Mouse (Mus musculus) thymus, postnatal 10 days (tissue): Measurements from ENCODE around the gene Gm10837.
"Not testable (repeated sequence)": the region's sequence is repeated elsewhere in the genome, so short reads cannot be mapped to it uniquely, and the experiment has no call there.

Source experiments
- DNase-seq, 2 experiments: peaks; one replicate each; pipeline ENCODE4 v3.0.0; 2021; ENCODE audit warnings: low spot score in 2 of 2

Gene Gm10837

DNA sequence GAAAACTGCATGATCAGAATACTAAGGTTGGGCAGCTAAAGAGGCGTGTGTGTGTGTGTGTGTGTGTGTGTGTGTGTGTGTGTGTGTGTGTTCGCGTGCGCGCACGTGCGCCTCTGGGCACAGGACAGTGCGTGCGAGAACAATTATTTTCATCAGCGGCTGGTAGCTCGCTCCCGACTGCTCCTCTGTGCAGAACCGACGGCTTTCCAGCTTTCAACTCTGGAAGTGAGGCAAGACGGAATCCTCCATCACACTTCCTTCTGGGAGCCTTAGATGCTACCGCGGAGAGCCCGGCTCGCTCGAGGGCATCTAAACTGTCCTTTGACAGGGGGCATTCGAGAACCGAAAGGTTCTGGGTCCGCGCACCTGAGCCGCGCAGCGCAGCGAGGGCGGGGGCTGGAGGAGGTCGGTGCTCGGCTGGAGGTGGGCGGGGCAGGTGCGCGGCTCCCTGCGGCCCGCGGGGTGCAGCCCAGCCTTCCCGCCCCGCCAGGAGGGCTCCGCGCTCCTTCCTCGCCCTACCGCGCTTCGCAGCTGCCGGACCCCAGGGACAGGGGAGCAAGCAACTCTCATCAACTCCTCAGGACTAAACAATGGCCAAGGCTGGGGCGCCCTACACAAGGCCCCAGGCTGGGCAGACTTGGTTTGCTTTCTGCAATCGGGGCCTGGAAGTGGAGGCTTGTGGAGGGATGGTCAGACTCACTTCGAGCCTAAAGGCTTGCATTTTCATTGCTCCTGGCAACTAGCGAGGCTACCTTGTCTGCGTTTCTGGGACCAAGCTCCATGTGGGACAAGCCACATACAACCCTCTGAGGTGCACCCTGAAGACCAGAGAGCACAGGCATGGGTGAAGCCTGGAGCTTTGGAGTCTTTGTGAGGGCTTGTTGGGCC lies at the start of gene Gm10837:
TSS of gene Gm10837 (plus strand) at position 146 of the 888 bp plus-strand sequence.
- DNase-seq, result no peak

DNA sequence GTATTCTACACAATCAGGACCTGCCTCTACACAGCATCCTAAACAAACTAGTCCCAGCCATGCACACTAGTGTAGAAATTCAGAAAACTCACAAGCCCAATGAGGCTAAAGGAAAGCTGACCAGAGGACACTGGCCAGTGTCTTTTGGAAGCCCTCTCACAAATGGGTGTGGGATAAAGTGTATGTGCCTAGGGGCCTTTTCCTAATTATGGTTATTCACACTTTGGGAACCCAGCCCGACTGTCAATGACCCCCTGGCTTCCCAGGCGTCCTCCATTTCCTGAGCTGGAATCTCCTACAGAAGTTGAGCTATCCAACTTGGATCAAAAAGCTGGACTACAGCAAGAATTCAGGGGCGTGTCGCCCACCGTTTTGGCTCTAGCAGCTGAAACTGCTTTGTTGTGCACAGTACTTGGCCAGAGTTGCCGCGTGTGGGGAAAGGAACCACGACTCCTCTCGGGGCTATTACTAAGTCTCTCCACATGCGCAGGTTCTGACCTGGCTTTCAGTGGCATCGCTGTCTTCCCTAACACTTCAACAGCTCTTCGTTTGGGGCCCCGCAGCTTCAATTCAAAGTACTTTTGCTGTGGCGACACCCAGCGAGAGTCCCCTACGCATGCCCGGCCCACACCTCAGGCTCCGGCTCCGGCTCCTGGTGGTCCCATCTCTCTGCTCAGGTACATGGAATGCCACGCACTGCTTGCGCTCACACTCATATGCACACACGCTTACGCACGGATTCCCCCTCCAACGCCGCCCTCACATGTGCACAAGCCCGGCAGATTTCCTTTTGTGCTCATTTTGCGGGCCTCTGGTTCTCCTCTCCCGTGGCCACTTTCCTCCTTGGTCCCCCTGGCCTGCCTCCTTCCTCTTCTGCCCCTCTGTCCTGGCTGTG lies 40.5 kb upstream of the Gm10837 start:
- no peak for DNase-seq

DNA sequence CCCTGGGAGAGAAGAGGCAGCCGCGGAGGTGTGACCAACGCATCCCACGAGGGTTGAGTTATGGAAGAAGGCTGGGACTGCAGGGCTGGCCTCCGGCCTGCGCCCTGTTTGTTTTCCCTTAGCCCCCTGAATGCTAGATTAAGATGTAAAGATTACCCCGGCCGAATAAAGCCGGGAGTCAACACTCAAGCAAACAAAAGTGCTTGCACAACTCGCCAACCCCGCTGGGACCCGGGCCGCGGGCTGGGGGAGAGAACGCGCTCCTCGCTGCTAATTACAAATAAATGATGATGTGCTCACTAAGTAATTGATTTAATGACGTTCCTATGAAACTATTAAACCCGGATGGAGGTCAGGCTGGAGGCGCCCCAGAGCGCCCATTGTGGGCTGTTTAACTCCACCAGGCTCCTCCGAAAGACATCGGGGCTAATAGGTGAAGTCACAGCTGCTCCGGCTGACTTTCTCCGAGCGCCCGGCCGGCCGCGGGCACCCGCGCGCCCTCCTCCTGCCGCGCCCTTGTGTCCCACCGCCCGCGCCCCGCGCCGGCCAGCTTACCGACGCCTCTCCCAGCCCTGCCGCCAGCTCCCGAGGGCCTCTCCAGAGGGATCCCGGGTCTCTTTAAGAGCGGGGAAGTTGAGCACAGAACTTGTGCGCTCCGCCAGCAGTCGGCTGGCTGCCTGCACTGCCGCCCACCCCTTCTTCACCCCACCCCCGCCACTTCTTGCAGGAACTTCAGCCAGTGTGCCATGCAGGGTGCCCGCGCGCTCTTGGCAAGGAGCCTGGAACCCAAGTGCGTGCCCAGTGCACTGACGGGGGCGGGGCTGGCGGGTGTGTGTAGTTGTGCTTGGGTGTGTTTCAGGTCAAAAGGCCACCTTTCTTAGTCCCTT lies 39.6 kb upstream of the Gm10837 start, which contains the start of gene Gm5089:
TSS of gene Gm5089 (minus strand) at position 620 of the 887 bp plus-strand sequence.
- no peak for DNase-seq

DNA sequence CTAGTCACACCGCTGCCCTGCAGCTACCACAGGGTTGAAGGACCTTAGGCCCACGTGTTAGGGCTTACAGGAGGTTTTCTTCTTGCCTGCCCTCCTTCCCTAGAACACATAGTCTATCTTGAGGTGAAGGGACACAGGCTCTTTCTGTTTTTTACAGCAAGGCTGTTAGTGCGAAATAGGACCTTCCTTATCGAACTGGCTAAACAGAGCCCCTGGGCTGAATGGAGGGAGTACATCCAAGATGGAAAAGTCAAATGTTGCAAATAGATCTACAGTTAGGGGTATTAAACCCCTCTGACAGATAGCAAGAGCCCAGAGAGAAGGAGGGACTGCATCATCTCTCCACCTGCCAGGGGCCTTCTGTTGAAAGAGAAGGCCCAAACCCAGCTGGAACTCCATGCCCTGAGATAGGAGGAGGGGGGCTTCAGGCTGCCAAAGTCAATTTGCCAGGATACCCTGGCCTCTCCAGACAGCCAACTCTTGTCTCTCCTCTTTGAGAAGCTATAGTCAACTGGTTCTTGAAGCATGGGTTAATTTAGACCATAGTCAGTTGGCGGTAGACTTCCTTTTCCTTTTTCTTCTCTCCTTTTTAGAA lies 38.7 kb upstream of the Gm10837 start:
- DNase-seq, result no peak

DNA sequence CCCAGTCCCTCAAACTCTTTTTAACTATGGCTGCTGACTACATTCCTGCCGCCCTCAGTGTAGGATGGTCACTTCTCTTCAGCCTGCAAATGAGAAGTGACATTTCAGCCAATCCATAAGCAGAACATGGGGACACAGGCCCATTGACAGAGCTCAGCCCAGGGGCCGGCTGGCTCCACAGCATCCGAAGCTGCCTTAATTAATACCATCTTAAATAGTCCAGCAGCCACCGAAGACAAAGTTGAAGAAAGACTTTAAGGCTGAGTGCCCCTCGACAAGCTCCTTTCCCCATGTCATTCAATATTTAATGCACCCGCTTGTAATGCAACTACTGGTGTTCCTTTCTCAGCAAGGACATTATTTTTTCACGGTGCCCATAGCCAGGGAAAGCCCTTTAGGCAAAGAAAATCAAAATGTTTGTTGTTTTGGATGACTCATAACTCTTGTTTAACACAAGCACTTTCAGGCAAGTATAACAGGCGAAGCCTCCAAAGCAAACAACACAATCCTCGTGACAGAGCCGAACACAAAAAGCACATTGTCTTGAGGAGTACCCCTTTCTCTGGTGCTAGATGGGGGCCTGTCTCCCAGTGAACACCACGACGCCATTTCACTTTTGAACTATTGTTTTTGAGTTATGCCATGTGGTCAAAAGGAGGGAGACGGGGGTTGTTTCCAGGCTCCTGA lies 37.5 kb upstream of the Gm10837 start:
- DNase-seq, result no peak

DNA sequence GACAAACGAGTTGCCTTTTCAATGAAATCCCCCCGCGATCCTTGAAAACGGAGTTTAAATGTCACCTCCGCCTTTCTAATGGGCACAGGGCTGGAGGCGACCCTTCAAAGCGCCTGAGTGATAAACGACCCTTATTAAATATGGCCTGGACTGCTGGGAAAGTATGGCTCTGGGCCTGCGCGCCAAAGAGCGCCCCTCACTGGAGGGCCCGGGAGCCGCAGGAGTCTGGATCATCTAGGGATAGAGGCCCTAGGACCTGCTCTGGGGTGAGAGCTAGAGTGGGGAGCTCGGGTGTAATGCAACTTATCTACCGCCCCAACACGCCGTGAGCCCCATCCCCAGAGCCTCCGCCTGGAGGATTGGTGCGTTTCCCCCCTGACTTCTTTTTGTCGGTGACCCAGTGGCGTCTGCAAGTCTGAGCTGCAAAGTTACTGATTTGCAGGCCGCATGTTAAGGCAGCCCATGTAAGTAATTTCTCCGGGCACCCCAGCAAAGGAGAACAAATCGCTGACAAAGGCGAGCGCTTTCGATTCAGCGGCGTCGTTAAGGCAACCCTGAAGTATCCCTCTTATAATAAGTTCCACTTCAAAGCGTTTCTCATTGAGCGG lies 36.9 kb upstream of the Gm10837 start:
- no peak for DNase-seq

DNA sequence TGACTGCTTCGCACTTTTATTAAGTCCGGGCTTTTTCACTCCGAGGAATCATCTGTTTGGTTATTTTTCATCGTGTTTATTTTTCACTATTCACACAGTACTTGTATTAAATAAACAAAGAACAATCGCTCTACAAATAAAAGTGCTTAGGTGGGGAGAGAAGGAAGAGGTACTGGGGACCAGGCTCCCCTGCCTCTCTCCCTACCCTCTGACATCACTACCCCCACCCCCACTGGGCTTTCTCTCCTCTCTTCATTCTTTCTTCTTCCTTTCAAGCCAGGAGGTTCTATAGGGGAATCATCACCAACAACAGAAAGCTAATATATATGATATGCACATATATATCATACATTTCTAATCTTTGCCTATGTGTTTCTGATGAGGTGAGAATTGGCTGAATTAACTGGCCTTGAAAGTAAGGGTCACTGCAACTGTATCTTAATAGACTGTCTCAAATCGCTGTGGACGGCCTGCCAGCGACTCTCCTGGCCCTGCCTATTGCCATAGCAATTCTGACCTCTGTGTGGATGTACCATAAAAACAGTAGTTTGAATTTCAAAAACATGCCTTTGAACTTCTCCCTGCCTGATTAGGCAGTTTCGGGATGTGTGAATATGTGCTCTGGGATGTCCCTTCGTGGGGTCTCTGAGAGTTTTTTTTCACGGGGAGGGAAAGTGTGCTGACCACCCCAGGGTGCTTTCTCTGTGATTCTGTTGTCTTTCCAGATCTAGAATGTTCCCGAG lies 36.2 kb upstream of the Gm10837 start:
- DNase-seq, result no peak

DNA sequence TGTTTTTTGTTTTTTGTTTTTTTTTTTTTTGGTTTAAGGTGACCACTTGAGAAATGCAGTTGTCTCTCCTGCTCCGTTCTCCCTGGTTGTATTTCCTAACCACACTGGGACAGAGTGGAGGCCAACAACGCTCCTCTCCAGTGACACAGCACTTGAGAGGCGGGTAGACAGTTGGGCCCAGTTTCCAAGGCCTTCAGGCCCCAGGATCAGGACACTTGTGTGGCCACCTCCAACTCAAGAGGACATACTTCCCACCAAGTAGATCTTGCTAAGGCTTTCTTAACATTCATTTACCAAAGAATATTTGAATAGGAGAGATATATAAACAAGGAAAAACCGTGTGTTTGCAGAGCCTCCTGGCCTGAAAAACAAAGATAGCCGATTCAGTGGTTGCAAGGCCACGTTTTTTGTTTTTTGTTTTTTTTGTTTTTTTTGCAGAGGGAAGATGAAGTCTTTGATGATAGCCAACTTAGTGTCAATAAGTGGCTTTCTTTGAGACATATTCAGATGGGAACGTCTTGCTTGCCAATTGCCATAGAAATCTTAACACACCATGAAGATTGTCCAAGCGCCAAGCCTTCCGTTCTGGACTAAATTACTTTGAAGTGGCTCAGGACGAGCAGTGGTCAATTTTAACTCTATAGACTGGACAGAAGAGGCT lies 35.4 kb upstream of the Gm10837 start:
- no peak for DNase-seq

DNA sequence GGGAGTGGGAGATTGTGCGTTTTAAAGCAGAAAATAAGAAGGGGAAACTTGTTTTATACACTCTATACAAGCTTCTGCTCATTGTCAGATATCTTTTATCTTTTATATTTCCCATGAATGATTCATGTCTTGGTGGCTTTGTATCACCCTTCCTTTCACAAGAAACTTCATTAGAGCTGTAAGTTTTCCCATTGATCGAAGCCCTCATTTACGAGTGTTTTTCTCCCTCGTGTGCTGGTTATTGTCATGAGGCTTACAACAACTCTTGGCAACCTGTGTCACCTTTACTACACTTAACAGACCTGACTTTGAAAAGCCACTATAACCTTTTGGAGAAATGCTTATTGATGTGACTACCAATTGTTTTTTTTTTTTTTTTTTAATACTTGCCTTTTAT lies 34.8 kb upstream of the Gm10837 start:
- no peak for DNase-seq

DNA sequence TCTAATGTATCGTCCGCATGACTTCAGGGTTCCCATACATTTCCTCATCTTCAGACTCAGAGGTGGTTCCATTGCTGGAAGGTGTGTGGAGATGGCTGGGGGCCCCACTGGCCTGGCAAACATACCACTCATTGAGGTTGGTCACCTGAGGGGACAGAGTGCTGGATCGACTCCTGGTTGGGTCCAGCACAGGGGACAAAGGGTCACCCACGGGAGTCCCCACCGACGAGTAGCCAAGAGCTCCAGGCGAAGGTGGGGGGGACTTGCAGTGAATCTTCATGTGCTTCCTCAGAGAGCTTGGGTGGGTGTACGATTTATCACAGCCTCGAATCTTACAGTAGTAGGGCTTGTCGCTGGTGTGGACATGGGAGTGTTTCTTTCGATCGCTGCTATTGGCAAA lies 31.1 kb upstream of the Gm10837 start:
- DNase-seq, result not testable (repeated sequence)

DNA sequence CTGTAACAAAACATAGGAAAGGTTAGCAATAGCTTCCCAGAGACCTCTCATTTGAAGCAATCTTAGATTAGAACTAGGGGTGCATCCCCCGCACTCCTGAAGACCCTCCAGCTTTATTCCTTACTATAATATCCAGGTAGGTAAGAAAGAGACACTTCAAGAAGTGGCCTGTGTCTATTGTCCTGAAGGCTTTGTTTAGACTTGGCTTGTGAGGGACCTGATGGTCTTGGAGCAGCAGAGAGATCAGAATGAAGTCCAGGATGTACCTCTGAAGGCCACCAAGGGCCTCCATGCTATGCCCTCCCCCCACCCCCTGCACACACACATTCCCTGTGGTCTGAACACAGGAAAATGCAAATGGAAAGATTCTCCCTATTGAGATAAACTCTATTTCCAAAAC lies 30.6 kb upstream of the Gm10837 start:
- no peak for DNase-seq

DNA sequence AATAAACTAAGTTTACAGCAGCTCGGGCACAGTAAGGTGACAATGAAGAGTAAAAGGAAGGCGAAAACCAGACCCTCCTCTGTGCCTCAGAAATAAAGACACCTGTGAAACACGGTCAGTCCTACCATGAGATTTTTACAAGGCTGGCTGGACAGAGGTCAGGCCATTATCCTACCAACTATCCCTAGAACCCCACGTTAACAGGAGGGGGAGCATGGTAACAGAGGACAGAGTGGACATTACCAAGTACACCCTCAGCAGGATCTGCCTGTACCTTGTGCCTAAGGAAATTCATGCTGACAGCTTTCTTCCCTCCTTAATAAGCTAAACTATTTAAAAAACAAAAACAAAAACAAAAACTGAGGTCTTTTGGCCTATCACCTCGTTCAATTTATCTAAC lies 30.2 kb upstream of the Gm10837 start:
- no peak for DNase-seq

DNA sequence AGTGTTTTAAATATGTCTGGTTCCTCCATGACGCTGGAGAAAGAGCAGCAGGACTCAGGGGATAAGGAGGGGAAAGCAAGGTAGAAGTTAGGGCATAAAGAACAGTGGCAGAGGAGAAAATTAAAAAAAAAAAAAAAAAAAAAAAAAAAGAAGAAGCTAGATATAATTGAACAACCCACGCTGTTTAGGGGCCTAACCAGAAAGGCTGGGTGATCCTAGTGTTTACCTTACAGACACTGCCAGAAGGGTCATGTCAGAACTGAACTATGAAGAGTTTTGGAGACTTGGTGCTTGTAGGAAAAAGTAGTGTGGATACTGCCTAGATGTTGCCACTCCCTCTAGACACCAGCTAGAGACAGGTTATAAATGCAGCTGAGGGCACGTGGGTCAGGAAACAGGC lies 28.9 kb upstream of the Gm10837 start:
- DNase-seq, result no peak

DNA sequence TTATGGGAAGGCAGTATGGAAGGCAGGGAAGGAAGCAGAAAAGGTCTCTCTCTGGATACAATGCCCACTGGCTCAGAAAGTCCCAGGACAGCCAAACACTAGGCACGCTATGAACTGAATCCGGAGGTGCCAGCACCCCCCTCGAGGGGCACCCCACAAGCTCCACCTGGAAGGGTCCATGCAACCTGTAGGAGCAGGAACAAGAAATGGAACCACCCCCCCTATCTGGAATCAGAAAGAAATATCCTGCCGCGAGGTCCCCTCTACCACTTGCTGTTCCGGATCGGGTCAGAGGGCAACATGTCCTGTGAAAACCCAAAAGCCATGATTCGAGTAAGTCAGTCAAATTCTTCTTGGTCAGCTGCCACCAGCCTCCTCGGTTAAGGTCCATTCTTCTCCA lies 28.4 kb upstream of the Gm10837 start:
- DNase-seq, result no peak

DNA sequence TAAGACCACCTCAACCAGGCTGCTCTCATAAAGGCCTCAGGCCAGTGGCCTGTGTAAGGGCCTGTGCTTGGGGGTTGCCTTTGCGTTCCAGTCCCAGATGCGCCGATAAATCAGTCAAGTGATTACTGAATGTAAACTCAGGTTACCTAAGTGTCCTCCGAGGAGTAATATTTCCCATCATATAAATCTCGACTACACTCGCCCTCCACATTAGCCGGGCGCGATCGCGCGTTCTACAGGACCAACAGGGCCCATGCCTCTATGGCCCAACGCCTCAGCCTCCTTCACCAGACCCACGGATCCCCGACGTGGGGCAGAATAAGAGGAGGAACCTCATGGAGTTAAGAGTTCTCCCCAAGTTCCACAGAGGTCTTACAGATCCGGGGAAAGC lies 27.7 kb upstream of the Gm10837 start:
- DNase-seq, result no peak

DNA sequence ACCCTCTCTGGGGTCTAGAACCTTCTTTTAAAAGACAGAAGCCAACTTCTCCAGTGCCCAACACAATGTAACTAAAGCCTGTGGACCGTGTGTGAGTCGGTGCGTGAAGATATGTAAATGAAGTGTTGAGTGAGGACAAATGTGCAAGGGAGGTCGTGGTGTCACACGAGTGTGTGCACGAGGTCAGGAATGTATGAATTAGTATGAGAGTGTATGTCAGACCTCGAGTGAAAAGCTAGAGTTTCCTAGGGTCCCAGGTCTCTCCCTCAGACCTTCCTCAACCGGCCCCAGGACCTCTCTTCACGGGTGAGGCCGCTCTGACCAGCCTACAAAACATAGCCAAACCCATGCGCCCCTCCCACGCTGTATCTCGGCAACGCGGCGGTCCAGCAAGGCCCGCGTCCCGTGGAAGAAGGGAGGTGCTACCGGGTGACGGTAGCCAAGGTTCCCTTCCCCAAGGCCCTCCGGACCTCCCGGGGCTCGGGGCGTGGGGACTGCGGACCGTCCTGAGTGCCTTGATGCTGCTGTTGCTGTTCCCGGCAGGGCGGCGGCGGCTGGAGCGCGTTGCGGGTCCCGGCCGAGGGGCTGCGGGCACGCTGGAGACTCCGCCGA lies 27.2 kb upstream of the Gm10837 start:
- DNase-seq, result no peak

DNA sequence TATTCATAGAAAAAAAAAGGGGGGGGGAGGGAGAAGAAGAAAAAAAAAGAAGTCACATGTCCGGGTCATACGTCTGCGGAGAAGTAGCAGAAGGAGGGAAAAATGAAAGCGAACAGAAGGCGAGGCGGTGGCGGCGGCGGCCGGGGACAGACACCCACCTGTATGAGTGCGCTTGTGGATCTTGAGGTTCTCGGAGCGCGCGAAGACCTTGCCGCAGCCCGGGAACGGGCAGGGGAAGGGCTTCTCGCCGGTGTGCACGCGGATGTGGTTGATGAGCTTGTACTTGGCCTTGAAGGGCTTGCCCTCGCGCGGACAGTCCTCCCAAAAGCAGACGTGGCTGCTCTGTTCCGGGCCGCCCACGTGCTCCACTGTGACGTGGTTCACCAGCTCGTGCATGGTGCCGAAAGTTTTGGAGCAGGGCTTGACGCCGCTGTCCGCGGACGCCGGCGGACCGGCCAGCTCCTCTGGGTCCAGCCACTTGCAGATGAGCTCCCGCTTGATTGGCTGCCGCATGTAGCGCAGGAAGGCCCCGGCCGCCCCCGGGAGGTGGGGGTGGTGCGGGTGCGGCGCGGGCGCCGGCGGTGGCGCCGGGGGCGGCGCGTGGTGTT lies 26.5 kb upstream of the Gm10837 start:
- DNase-seq, result not testable (repeated sequence)

DNA sequence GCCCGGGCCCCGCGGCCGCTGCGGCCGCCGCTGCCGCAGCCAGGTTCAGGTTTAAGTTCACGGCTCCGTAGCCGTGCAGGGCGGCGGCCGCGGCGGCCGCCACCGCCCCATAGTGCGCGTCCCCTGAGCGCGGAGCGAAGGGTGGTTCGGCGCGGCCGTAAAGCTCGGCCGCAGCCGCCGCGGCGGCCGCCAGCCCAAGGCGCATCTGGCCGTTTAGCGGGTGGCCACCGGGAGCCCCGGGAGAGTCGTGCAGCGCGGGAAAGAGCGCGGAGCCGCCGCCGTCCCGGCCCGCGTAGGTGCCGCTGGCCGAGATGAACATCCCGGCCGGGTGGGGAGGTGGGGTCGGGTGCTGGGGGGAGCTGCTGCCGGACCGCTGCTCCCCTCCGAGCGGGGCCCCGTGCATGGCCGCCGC lies 26.0 kb upstream of the Gm10837 start:
- DNase-seq, result no peak
